Mouse (Mus musculus): ENCODE measurements around the gene Maml3. TPM values are rescaled to one million over a fixed set of nuclear protein-coding genes. Genes with fewer than 3 reads are reported as not detected.

Maml3 gene
- polyA plus RNA-seq, 1 experiment from 2014 or later = 8.6 TPM

DNA sequence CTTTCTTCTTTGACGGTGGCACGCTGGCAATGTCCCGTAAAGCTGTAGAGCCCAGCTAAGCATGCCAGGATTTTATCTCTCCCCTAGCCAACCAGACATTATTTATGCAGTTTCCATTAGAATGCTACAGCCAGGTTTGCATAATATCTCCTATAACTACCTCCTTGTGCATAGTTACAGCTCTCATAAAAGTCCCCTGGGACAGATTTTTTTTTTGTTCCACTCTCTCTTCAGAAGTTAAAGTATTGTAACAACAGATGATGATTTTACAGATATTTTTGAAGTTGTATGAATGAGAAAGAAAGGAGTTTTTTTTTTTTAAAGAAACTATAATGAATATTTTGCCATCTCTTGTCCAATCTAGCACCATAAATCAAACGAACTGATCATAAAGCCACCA is 232.1 kb downstream of the Maml3 start:
- 85% methylated on average over 4 of the region's 4 CpGs for WGBS
- no peak overlapping the region for H3K4me3 ChIP-seq (replicated peaks)
- no peaks in the 10 kb centered on the region for H3K27me3 ChIP-seq
- no peak overlapping the region for H3K27ac ChIP-seq
- H3K36me3 ChIP-seq = no peaks in the 10 kb centered on the region
- ATAC-seq = no peak
- H3K9ac ChIP-seq (replicated peaks) = no peak overlapping the region
- no peak overlapping the region for H3K4me2 ChIP-seq (replicated peaks)
- peaks cover 56% of the 10 kb centered on the region for H3K4me1 ChIP-seq (replicated peaks)
- H3K9me3 ChIP-seq = no peaks in the 10 kb centered on the region

DNA sequence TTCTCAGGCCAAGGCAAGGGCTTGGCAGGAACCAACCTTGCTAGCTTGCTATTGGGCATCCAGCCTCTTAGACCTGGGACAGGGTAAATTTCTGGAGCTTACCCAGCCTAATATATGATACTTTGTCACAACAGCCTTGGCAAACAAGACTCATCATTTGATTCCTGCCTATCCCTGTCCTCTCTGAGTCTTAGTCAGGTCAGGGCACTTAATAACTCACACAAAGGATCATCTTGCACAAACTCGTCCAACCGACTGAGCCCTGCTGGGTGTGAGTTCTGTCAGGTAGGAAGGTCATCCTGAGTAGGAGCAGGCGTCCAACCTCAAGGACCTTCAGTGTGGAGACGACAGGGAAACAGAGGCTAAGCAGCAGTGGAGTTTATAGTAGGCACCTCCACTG is 233.5 kb downstream of the Maml3 start:
- H3K36me3 ChIP-seq = no peaks in the 10 kb centered on the region
- no peak overlapping the region for H3K4me2 ChIP-seq (replicated peaks)
- WGBS = 78% methylated on average over 4 of the region's 4 CpGs
- no peak overlapping the region for H3K4me3 ChIP-seq (replicated peaks)
- H3K27me3 ChIP-seq = no peaks in the 10 kb centered on the region
- no peak overlapping the region for H3K9ac ChIP-seq (replicated peaks)
- peaks cover 56% of the 10 kb centered on the region for H3K4me1 ChIP-seq (replicated peaks)
- H3K27ac ChIP-seq = no peak overlapping the region
- no peaks in the 10 kb centered on the region for H3K9me3 ChIP-seq
- no peak for ATAC-seq

DNA sequence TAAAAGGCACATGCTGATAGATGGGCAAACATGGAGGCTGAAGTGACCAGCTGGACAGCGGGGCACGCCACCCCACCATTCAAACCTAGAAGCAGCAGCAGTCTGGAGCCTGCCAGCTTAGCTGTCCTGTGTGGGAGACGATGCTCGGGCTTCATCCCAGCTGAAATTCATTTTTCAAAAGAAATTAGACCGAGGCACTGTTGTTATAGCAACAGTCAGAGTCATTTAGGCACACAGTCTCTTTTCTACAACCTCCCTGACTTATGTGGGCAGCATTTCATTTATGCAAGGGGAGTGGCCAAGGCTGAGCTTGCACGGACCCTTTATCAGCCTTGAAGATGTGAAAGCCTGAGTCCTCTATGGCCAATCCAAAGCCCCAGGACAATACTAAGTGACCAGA is 234.9 kb downstream of the Maml3 start:
- H3K27ac ChIP-seq = peak overlapping the region; percentile 77
- no peaks in the 10 kb centered on the region for H3K27me3 ChIP-seq
- no peak overlapping the region; the same call in 1 of the 2 replicates for H3K4me2 ChIP-seq (replicated peaks)
- H3K9me3 ChIP-seq = no peaks in the 10 kb centered on the region
- peak; percentile 70 for ATAC-seq
- H3K36me3 ChIP-seq = no peaks in the 10 kb centered on the region
- no peak overlapping the region for H3K4me3 ChIP-seq (replicated peaks)
- H3K4me1 ChIP-seq (replicated peaks) = peaks cover 54% of the 10 kb centered on the region
- 38% methylated on average over 6 of the region's 6 CpGs for WGBS
- H3K9ac ChIP-seq (replicated peaks) = peak overlapping the region; percentile 39; the same call in 1 of the 2 replicates

DNA sequence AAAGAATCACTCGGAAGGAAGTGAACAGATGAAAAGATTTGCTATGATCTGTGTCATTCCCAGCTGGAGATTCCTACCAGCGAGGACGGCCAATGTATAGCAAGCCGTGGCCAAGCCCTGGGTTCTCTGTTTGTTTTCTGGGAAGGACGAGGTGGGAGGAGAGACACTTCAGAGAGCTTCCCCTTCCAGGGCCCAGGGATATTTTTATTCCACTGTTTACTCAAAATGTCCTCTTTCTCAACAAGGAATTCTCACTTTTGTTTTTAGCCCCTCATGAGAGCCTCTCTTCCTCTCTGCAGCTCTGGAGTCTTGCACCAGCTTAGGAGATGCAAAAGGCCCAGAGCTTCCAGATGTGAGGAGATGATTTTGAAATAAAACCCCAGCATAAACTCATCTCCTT is 236.0 kb downstream of the Maml3 start:
- ATAC-seq = no peak
- Histone ChIP-seq H3K27ac (peak overlapping the region; percentile 77), H3K36me3 (no peaks in the 10 kb centered on the region), H3K4me3 (replicated peaks) (no peak overlapping the region), H3K27me3 (no peaks in the 10 kb centered on the region), H3K4me2 (replicated peaks) (no peak overlapping the region), H3K9ac (replicated peaks) (0 out of 2 replicates have a peak overlapping the region, but pooled peaks have one; percentile 1), H3K9me3 (no peaks in the 10 kb centered on the region), H3K4me1 (replicated peaks) (peaks cover 44% of the 10 kb centered on the region)
- WGBS = 32% methylated on average over 5 of the region's 5 CpGs

DNA sequence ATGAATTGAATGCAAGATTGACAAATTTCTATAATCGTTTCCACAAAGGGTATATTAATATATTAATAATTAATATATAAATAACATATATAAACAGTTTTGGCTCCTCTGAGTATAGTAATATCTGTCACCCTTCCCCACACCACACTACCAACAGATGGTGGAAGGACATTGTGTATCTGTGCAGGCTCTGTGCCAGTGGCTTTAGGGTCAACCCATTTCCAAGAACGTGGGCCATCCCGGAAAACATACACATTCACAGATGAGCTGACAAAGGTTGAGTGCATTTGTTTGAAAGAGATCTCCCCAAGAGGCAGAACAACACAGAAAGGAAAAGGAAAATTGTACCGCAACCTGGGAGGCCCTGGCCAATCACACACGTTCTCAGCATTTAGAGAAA is 238.4 kb downstream of the Maml3 start:
- Histone ChIP-seq H3K4me1 (replicated peaks) (peaks cover 41% of the 10 kb centered on the region), H3K27ac (no peak overlapping the region), H3K4me2 (replicated peaks) (no peak overlapping the region), H3K4me3 (replicated peaks) (no peak overlapping the region), H3K9ac (replicated peaks) (no peak overlapping the region), H3K9me3 (no peaks in the 10 kb centered on the region), H3K36me3 (no peaks in the 10 kb centered on the region), H3K27me3 (no peaks in the 10 kb centered on the region)
- WGBS = 86% methylated on average over 5 of the region's 5 CpGs
- ATAC-seq = no peak

DNA sequence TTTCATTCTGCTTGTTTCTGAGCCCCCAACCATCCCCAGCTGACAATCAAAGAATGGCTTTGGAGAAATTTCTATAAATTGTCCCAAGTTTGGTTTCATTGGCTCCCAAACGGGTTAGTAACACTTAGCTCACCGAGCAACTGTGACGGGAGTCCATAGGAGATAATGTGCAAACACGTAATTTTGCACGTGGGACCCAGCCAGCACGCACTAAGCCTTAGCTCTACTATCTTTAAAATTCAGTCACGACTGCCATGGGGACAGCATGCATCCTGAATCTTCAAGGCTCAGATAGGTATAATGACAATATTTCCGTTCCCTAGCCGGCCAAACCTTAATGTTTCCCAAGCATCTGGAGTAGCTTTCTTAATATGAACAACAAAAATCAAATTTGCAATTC is 243.2 kb downstream of the Maml3 start:
- peaks cover 12% of the 10 kb centered on the region for H3K4me1 ChIP-seq (replicated peaks)
- H3K27ac ChIP-seq = no peak overlapping the region
- WGBS = 84% methylated on average over 9 of the region's 9 CpGs

DNA sequence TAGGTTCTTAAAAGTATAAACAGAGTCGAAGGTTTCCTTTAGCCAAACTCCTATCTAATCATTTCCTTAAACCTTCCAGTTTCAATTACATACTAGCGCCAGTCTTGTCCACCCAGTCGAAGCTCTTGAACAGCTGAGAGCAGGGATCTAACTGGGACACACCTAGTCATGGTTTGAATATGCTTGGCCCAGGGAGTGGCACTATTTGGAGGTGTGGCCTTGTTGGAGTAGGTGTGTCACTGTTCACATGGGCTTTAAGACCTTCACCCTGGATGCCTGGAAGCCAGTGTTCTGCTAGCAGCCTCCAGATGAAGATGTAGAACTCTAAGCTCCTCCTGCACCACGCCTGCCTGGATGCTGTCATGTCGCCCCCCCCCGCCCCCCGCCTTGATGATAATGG is 244.4 kb downstream of the Maml3 start:
- Histone ChIP-seq H3K36me3 (peaks cover 13% of the 10 kb centered on the region), H3K4me1 (replicated peaks) (peaks cover 12% of the 10 kb centered on the region), H3K4me2 (replicated peaks) (no peak overlapping the region), H3K4me3 (replicated peaks) (no peak overlapping the region), H3K27me3 (no peaks in the 10 kb centered on the region), H3K9ac (replicated peaks) (no peak overlapping the region), H3K27ac (no peak overlapping the region), H3K9me3 (no peaks in the 10 kb centered on the region)
- ATAC-seq = no peak
- 92% methylated on average over 7 of the region's 7 CpGs for WGBS

More for the DNA sequence above, 243.2 kb downstream of the Maml3 start:
- H3K36me3 ChIP-seq = peaks cover 2% of the 10 kb centered on the region; the same call in 1 of the 2 replicates
- H3K27me3 ChIP-seq = no peaks in the 10 kb centered on the region
- no peak for ATAC-seq
- no peak overlapping the region for H3K4me2 ChIP-seq (replicated peaks)
- no peaks in the 10 kb centered on the region for H3K9me3 ChIP-seq
- H3K9ac ChIP-seq (replicated peaks) = no peak overlapping the region
- H3K4me3 ChIP-seq (replicated peaks) = no peak overlapping the region

DNA sequence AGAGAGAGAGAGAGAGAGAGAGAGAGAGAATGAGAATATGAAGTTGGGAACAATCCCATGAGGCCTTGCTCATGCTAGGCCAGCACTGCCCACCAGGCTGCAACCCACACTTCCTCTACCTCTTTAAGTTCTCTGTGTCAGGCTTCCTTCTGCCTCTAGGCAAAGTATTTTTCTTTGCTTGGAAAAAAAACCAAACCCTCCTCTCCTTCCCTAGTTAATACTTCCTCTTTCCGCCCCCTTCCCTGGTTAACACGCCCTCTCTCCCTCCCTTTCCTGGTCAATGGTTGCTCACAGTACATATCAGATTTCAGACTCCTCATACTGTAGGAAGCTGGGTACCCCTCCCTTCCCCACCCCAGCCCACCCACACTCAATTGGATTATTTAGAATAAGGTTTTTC is 245.7 kb downstream of the Maml3 start:
- H3K9ac ChIP-seq (replicated peaks) = no peak overlapping the region
- no peak overlapping the region for H3K4me3 ChIP-seq (replicated peaks)
- WGBS = 82% methylated on average over 2 of the region's 2 CpGs
- peaks cover 13% of the 10 kb centered on the region for H3K4me1 ChIP-seq (replicated peaks)
- no peak for ATAC-seq
- peaks cover 16% of the 10 kb centered on the region for H3K36me3 ChIP-seq
- H3K27me3 ChIP-seq = no peaks in the 10 kb centered on the region
- no peak overlapping the region for H3K27ac ChIP-seq
- H3K9me3 ChIP-seq = no peaks in the 10 kb centered on the region
- no peak overlapping the region for H3K4me2 ChIP-seq (replicated peaks)

DNA sequence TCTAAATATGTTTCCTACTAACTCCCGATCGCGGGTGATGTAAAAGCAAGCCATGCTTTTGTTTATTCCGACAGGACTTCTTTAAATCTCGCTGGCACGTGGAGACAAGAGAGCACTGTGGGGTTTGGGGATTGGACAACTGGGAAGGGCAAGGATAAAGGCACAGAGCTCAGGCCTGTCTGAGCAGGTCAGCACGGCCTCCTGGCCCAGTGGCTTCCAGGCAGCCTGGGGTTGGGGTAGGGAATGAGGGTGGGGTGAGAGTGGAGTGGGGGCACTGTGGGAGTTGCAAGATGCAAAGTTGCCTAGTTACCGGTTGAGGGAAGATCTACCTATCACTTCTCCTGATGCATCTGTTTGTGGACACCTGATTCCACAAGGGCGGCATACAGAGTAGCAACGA is 250.7 kb downstream of the Maml3 start:
- H3K36me3 ChIP-seq = peaks cover 16% of the 10 kb centered on the region
- no peak overlapping the region for H3K4me3 ChIP-seq (replicated peaks)
- no peaks in the 10 kb centered on the region for H3K9me3 ChIP-seq
- no peaks in the 10 kb centered on the region for H3K27me3 ChIP-seq
- WGBS = 77% methylated on average over 10 of the region's 10 CpGs
- peaks cover 3% of the 10 kb centered on the region; the same call in 1 of the 2 replicates for H3K4me1 ChIP-seq (replicated peaks)
- peak; percentile 68; the same call in 1 of the 2 replicates for ATAC-seq
- no peak overlapping the region for H3K27ac ChIP-seq
- no peak overlapping the region for H3K9ac ChIP-seq (replicated peaks)
- H3K4me2 ChIP-seq (replicated peaks) = no peak overlapping the region

DNA sequence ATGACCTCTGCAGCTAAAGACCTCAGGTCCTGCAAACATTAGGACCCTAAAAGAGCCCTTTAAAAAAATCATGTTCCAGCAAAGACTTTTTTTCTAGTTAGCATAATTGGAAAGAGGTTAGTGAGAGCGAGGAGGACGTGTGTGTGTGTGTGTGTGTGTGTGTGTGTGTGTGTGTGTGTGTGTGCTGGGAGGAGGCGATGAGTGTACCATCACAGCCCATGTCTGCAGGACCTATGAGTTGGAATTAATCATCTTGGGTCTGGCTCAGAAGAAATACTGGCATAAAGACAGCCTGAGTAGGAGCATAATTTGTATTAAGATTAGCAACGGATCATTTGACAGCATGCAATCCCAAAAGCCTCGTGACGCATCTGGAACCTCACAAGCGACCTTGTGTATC is 251.3 kb downstream of the Maml3 start:
- Histone ChIP-seq H3K4me2 (replicated peaks) (no peak overlapping the region), H3K27ac (no peak overlapping the region), H3K4me3 (replicated peaks) (no peak overlapping the region), H3K9me3 (no peaks in the 10 kb centered on the region), H3K27me3 (no peaks in the 10 kb centered on the region), H3K36me3 (peaks cover 16% of the 10 kb centered on the region), H3K4me1 (replicated peaks) (peaks cover 3% of the 10 kb centered on the region; the same call in 1 of the 2 replicates), H3K9ac (replicated peaks) (no peak overlapping the region)
- WGBS = 78% methylated on average over 7 of the region's 7 CpGs
- ATAC-seq = peak; percentile 49; the same call in 1 of the 2 replicates

DNA sequence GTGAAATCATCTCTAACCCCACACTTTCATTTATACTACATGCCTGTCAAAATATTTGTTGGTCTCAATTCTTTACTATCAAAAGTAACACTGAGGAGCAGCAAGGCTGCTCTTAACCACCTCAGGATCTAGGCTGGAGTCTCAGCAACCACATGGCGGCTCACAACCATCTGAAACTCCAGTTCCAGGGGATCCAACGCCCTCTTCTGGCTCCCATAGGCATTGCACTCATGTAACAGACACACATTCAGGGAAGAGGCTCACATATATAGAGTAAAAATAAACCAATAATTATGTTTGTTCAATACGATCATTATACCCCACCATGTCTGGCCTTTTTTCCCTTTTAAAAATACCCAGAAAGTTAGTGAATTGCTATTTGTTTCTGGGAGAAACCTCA is 252.2 kb downstream of the Maml3 start:
- Histone ChIP-seq H3K9ac (replicated peaks) (no peak overlapping the region), H3K36me3 (peaks cover 16% of the 10 kb centered on the region), H3K4me2 (replicated peaks) (no peak overlapping the region), H3K4me3 (replicated peaks) (no peak overlapping the region), H3K27ac (no peak overlapping the region), H3K4me1 (replicated peaks) (peaks cover 3% of the 10 kb centered on the region; the same call in 1 of the 2 replicates), H3K9me3 (no peaks in the 10 kb centered on the region), H3K27me3 (no peaks in the 10 kb centered on the region)
- ATAC-seq = no peak
- 81% methylated on average over 3 of the region's 3 CpGs for WGBS

DNA sequence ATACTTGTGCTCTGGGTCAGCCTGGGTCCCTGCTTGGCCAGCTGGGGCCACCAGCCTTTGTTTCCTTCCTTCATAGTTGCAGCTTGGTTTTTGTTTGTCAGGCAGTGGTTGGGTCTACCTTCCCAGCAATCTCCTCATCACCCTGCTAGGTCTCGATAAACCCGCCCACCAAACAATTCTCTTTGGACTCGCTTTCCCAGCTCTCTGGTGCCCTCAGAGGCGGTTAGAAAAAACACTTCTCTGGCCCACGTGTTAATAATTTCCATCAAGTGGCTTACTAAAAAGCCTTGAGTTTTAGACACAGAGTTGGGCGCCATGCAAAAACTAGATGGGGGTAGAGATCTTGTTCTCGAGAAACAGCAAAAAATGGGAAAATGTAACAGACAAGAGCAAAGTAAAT is 253.3 kb downstream of the Maml3 start:
- no peaks in the 10 kb centered on the region for H3K27me3 ChIP-seq
- no peak overlapping the region for H3K27ac ChIP-seq
- H3K4me2 ChIP-seq (replicated peaks) = no peak overlapping the region
- peaks cover 3% of the 10 kb centered on the region; the same call in 1 of the 2 replicates for H3K4me1 ChIP-seq (replicated peaks)
- H3K9me3 ChIP-seq = no peaks in the 10 kb centered on the region
- H3K9ac ChIP-seq (replicated peaks) = no peak overlapping the region
- 65% methylated on average over 7 of the region's 7 CpGs for WGBS
- H3K4me3 ChIP-seq (replicated peaks) = no peak overlapping the region
- no peak for ATAC-seq
- peaks cover 14% of the 10 kb centered on the region for H3K36me3 ChIP-seq

DNA sequence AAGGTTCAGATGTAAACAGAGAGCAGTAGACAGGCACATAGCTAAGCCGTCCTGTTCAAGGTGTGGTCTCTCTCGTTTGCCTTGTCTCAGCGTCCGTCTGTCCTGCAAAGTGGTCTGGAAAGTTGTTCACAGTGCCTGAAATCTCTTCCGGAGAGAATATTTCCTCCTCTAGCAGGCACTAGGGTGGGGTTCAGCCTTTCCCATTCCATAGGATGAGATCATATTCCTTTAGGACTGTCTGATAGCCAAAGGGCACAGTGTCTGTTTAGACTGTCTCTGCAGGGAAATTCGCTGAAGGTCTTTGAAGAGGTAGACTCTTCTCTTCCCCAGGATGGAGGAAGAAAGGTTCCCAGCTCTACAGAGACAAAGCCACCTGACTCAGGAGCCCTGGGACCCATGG is 255.4 kb downstream of the Maml3 start:
- 89% methylated on average over 6 of the region's 6 CpGs for WGBS
- Histone ChIP-seq H3K27ac (no peak overlapping the region), H3K27me3 (no peaks in the 10 kb centered on the region), H3K4me3 (replicated peaks) (no peak overlapping the region), H3K9me3 (no peaks in the 10 kb centered on the region), H3K4me2 (replicated peaks) (no peak overlapping the region), H3K36me3 (no peaks in the 10 kb centered on the region), H3K9ac (replicated peaks) (no peak overlapping the region), H3K4me1 (replicated peaks) (peaks cover 3% of the 10 kb centered on the region; the same call in 1 of the 2 replicates)
- ATAC-seq = no peak

All from midbrain, embryonic 13.5 days (tissue).